In genomic region chr7:36707681-36708350, GRCm38 (mm10) we compare ENCODE assay signal across 9 mouse cellular contexts. TPM values are rescaled to one million over a fixed set of nuclear protein-coding genes. Genes with fewer than 3 reads are reported as not detected.
DNase-seq lines count a peak whose midpoint lies in the region; ATAC-seq and TF ChIP-seq lines count a peak whose summit lies in the region.
"Had no signal": no experiment of that assay in that cellular context is flagged by ENCODE, and none has a peak within 500 bp of the region (broad histone marks: within the 10 kb centered on the region; RNA-seq: fewer than 3 reads in every experiment).

No protein-coding gene starts in this region.

- no peak for DNase-seq in heart, postnatal 36 days
- DNase-seq in frontal cortex, adult 2 months (ENCODE audit: extremely low spot score in 1 of 2, low spot score in 1 of 2), result no peak
- no peak for DNase-seq in urinary bladder, adult 2 months (ENCODE audit: low spot score)
- no peak for DNase-seq in testis, postnatal 14 days (ENCODE audit: low spot score)

- ATAC-seq in heart, embryonic 16.5 days (replicated peaks; ENCODE audit: extremely low read depth, insufficient read depth, low FRiP score), result peak; percentile 42; the same call in 1 of the 2 replicates
- ATAC-seq in limb, embryonic 15.5 days (ENCODE audit: insufficient number of reproducible peaks, low FRiP score, low TSS enrichment, low read depth), result no peak

- no peak overlapping the region for H3K9ac ChIP-seq in heart, embryonic 16.5 days (ENCODE audit: low read length)
- no peak overlapping the region for H3K9ac ChIP-seq in limb, embryonic 15.5 days

- H3K27me3 ChIP-seq in heart, embryonic 16.5 days (ENCODE audit: control insufficient read depth, insufficient read depth, low read length), result no peaks in the 10 kb centered on the region
- H3K27me3 ChIP-seq in limb, embryonic 15.5 days, result no peaks in the 10 kb centered on the region
- no peaks in the 10 kb centered on the region for H3K27me3 ChIP-seq in myocyte (ENCODE audit: control insufficient read depth, insufficient read depth, insufficient read length)

- TF ChIP-seq POLR2A in embryonic fibroblast, embryonic 13.5 days (IDR thresholded peaks at IDR 0.05; ENCODE audit: low read depth, low read length), result peak; percentile 45; the same call in 1 of the 2 replicates
- no peak for TF ChIP-seq POLR2A in myocyte (IDR thresholded peaks at IDR 0.05; ENCODE audit: insufficient read length, low read depth)

- peaks cover 6% of the 10 kb centered on the region; the same call in 1 of the 2 replicates for H3K4me1 ChIP-seq in heart, embryonic 16.5 days (ENCODE audit: control insufficient read depth, insufficient read depth, low read length)
- 0 out of 2 replicates have a peak, but pooled peaks cover 9% of the 10 kb centered on the region for H3K4me1 ChIP-seq in embryonic fibroblast, embryonic 13.5 days (ENCODE audit: control insufficient read depth, insufficient read depth, low read length)
- H3K4me1 ChIP-seq in limb, embryonic 15.5 days, result peaks cover 29% of the 10 kb centered on the region

- no peaks in the 10 kb centered on the region for H3K36me3 ChIP-seq in heart, embryonic 16.5 days (ENCODE audit: control insufficient read depth, insufficient read depth)
- no peaks in the 10 kb centered on the region for H3K36me3 ChIP-seq in limb, embryonic 15.5 days
- H3K36me3 ChIP-seq in myocyte (ENCODE audit: control insufficient read depth, insufficient read depth), result no peaks in the 10 kb centered on the region

- peaks cover 85% of the 10 kb centered on the region for H3K79me2 ChIP-seq in myocyte (ENCODE audit: control insufficient read depth, insufficient read depth)

- TF ChIP-seq CTCF in embryonic fibroblast, embryonic 13.5 days (IDR thresholded peaks at IDR 0.05; ENCODE audit: borderline replicate concordance, insufficient read depth, low read length), result no peak

- H3K4me3 ChIP-seq in heart, embryonic 16.5 days (ENCODE audit: low read length), result peak overlapping the region; percentile 14; the same call in 1 of the 2 replicates
- peak overlapping the region; percentile 4; the same call in 1 of the 2 replicates for H3K4me3 ChIP-seq in embryonic fibroblast, embryonic 13.5 days (ENCODE audit: insufficient read depth, low read length)
- H3K4me3 ChIP-seq in limb, embryonic 15.5 days, result peak overlapping the region; percentile 21
- H3K4me3 ChIP-seq in myocyte, result no peak overlapping the region

- no peak overlapping the region for H3ac ChIP-seq in myocyte (ENCODE audit: control insufficient read depth, insufficient read length)

- intact Hi-C loops in heart, postnatal 36 days (cut with DNase I), result loop anchor here (10.0 kb wide), 1 partner anchor 637 kb away; no protein-coding TSS in a partner anchor

- 37% methylated on average over 17 of the region's 17 CpGs for whole genome bisulfite sequencing in heart, embryonic 16.5 days
- WGBS in limb, embryonic 15.5 days, result 6% methylated on average over 17 of the region's 17 CpGs

- peak overlapping the region; percentile 53 for H3K4me2 ChIP-seq in heart, embryonic 16.5 days (ENCODE audit: low read depth, low read length)
- peak overlapping the region; percentile 43 for H3K4me2 ChIP-seq in limb, embryonic 15.5 days
- peak overlapping the region; percentile 77 for H3K4me2 ChIP-seq in myocyte (ENCODE audit: low read depth)

- H3K27ac ChIP-seq in heart, embryonic 16.5 days (ENCODE audit: low read length), result no peak overlapping the region; the same call in 1 of the 2 replicates
- 0 out of 2 replicates have a peak overlapping the region, but pooled peaks have one; percentile 12 for H3K27ac ChIP-seq in embryonic fibroblast, embryonic 13.5 days (ENCODE audit: insufficient read depth, low read length)
- 0 out of 2 replicates have a peak overlapping the region, but pooled peaks have one; percentile 2 for H3K27ac ChIP-seq in limb, embryonic 15.5 days

- no peaks in the 10 kb centered on the region for H3K9me3 ChIP-seq in heart, embryonic 16.5 days (replicated peaks; ENCODE audit: control insufficient read depth, low read length)
- no peaks in the 10 kb centered on the region for H3K9me3 ChIP-seq in limb, embryonic 15.5 days

TF ChIP-seq in myocyte, 11 proteins besides CTCF, POLR2A, EP300 and RAD21:
- TF ChIP-seq MYOG (IDR thresholded peaks at IDR 0.05; ENCODE audit: control insufficient read depth in 1 of 3, insufficient read depth in 1 of 3, insufficient read length in 2 of 3, low read depth in 2 of 3), result no peak
- no peak for TF ChIP-seq REST (IDR thresholded peaks at IDR 0.05; ENCODE audit: insufficient read depth, insufficient read length)
- TF ChIP-seq USF1 (IDR thresholded peaks at IDR 0.05; ENCODE audit: low read depth), result no peak
- no peak for TF ChIP-seq TCF3 (IDR thresholded peaks at IDR 0.05; ENCODE audit: insufficient read length, low read depth)
- TF ChIP-seq MYOD1 (IDR thresholded peaks at IDR 0.05; ENCODE audit: control insufficient read depth in 1 of 3, insufficient read length in 2 of 3, low read depth in 2 of 3), result no peak
- no peak for TF ChIP-seq E2F4 (IDR thresholded peaks at IDR 0.05; ENCODE audit: insufficient read depth)
- TF ChIP-seq TCF12 (IDR thresholded peaks at IDR 0.05; ENCODE audit: insufficient read depth, poor library complexity, severe bottlenecking), result no peak
- TF ChIP-seq POLR2AphosphoS2 (IDR thresholded peaks at IDR 0.05; ENCODE audit: insufficient read length, low read depth), result no peak
- TF ChIP-seq CEBPB (IDR thresholded peaks at IDR 0.05; ENCODE audit: insufficient read depth, poor library complexity, severe bottlenecking), result no peak
- TF ChIP-seq MAX (IDR thresholded peaks at IDR 0.05; ENCODE audit: low read depth), result no peak
- no peak for TF ChIP-seq SRF (IDR thresholded peaks at IDR 0.05; ENCODE audit: control insufficient read depth, insufficient read length, low read depth)

RNA-seq across cellular contexts. Expression of gene Tshz3, which starts 9.9 kb away (rescaled TPM):
- 3.2 and 3.7 TPM in 2 replicates for polyA plus RNA-seq in heart, embryonic 16.5 days (2015; fragmentation: Nextera tagmentation; extraction: Ambion mirVana)
- 1 to 10 TPM; 3.4 to 4.2 TPM for total RNA-seq in heart, postnatal 36 days (2021)
- polyA plus RNA-seq in embryonic fibroblast, embryonic 13.5 days (2011; ENCODE audit: insufficient read length, low read depth, missing spikeins), result 12.8 and 14.0 TPM in 2 replicates
- polyA plus RNA-seq in limb, embryonic 15.5 days (2015; fragmentation: Nextera tagmentation; extraction: Ambion mirVana), result 6.6 and 7.4 TPM in 2 replicates
- polyA plus RNA-seq in myocyte (2012; fragmentation: generic; extraction: Trizol), result 6.5 TPM
- 14.8 and 18.1 TPM in 2 replicates for polyA plus RNA-seq in frontal cortex, adult 2 months (2012; rRNA removed)
- 22.7 and 34.0 TPM in 2 replicates for polyA plus RNA-seq in urinary bladder, adult 2 months (2012; rRNA removed)
- total RNA-seq: MEL had no signal
